Mouse (Mus musculus): Measurements from ENCODE around the gene Tex2. TPM values are rescaled to one million over a fixed set of nuclear protein-coding genes. Genes with fewer than 3 reads are reported as not detected.

The Tex2 gene
- polyA plus RNA-seq, 1 experiment from 2014 or later = 13.1 TPM

DNA sequence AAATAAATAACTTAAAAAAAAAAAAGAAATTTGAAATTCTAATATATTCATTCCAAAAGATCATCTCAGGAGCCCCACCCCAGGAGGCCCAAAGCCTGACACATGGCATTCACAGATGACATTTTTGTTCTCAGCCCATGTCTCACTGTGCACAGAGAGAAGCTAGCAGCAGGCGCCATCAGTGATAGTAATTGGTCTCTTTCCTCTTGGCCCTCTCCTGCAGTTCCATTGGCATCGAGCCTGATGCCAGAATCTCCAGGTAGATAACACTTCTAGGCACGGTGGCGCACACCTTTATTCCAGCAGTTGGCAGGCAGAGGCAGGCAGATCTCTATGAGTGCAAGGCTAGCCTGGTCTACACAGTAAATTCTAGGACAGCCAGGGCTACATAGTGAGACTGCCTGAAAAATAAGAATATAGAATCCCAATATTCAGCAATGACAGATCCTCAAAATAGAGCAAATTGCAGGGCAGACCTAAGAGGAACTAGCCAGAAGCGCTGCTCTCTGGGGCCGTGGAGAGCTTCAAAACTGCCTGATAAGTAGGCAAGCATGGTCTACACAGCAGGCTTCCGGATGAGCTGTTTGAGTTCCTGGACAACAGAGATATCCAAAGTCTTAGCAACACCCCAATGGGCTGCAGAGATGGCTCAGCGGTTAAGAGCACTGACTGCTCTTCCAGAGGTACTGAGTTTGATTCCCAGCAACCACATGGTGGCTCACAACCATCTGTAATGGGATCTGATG is 47.0 kb downstream of the Tex2 start:
- no peak for ATAC-seq (ENCODE audit: insufficient read depth, low FRiP score)
- H3K4me2 ChIP-seq (ENCODE audit: low read depth, low read length) = no peak overlapping the region
- H3K4me3 ChIP-seq (replicated peaks; ENCODE audit: low read length) = no peak overlapping the region
- H3K36me3 ChIP-seq (ENCODE audit: control insufficient read depth, insufficient read depth, low read length) = peaks cover 13% of the 10 kb centered on the region; the same call in 1 of the 2 replicates
- H3K27ac ChIP-seq (ENCODE audit: low read length) = no peak overlapping the region
- H3K27me3 ChIP-seq (ENCODE audit: control insufficient read depth, insufficient read depth, low read length) = no peaks in the 10 kb centered on the region
- H3K4me1 ChIP-seq (ENCODE audit: control insufficient read depth, insufficient read depth, low read length) = no peaks in the 10 kb centered on the region
- no peaks in the 10 kb centered on the region for H3K9me3 ChIP-seq (replicated peaks; ENCODE audit: control insufficient read depth, low read length)
- H3K9ac ChIP-seq (ENCODE audit: low read length) = no peak overlapping the region
- WGBS = 96% methylated on average over 8 of the region's 8 CpGs

DNA sequence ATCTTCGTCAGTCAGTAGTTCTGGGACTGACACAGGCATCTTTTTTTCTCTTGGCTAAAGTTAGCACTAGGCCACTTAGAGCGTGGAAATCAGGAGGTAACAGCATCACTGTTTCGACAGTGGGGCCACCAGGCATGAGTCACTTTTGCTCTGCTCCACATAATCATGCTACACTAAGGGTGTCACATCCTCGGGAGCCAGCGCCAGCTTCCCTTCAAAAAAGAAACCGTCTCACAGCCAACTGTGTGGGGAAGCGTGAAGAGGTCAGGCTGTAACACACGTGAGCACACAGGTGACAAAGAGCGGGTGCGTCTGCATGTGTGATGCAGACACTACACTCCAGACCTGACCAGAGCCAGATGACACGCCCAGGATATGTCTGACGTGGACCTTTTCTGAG is 49.0 kb downstream of the Tex2 start:
- Histone ChIP-seq H3K27ac (ENCODE audit: low read length) (no peak overlapping the region), H3K9me3 (replicated peaks; ENCODE audit: control insufficient read depth, low read length) (no peaks in the 10 kb centered on the region), H3K27me3 (ENCODE audit: control insufficient read depth, insufficient read depth, low read length) (no peaks in the 10 kb centered on the region), H3K4me2 (ENCODE audit: low read depth, low read length) (no peak overlapping the region), H3K36me3 (ENCODE audit: control insufficient read depth, insufficient read depth, low read length) (peaks cover 13% of the 10 kb centered on the region; the same call in 1 of the 2 replicates), H3K4me3 (replicated peaks; ENCODE audit: low read length) (no peak overlapping the region), H3K9ac (ENCODE audit: low read length) (no peak overlapping the region), H3K4me1 (ENCODE audit: control insufficient read depth, insufficient read depth, low read length) (no peaks in the 10 kb centered on the region)
- 76% methylated on average over 12 of the region's 12 CpGs for WGBS
- no peak for ATAC-seq (ENCODE audit: insufficient read depth, low FRiP score)

DNA sequence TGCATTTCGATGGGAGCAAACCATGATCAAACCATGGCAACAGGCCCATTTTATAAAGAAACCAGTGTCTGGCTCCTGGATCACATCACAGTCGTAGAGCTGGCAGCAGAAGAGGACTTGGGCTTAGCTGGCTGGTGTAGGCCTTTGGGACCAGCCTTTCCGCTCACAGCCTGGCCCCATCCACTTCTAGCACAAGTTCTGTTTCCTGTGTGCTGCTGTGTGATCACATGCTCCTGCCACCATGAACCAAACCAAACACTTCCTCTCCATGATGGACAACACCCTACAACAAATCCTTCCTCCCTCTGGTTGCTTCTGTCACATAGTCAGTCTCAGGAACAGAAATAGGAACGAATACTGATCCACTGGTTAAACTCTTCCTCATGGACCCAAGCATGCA is 50.5 kb downstream of the Tex2 start:
- ATAC-seq (ENCODE audit: insufficient read depth, low FRiP score) = no peak
- Histone ChIP-seq H3K27ac (ENCODE audit: low read length) (no peak overlapping the region), H3K36me3 (ENCODE audit: control insufficient read depth, insufficient read depth, low read length) (peaks cover 9% of the 10 kb centered on the region; the same call in 1 of the 2 replicates), H3K9ac (ENCODE audit: low read length) (no peak overlapping the region), H3K9me3 (replicated peaks; ENCODE audit: control insufficient read depth, low read length) (no peaks in the 10 kb centered on the region), H3K4me1 (ENCODE audit: control insufficient read depth, insufficient read depth, low read length) (no peaks in the 10 kb centered on the region), H3K27me3 (ENCODE audit: control insufficient read depth, insufficient read depth, low read length) (no peaks in the 10 kb centered on the region), H3K4me2 (ENCODE audit: low read depth, low read length) (no peak overlapping the region), H3K4me3 (replicated peaks; ENCODE audit: low read length) (no peak overlapping the region)
- 80% methylated on average over 4 of the region's 4 CpGs for WGBS

DNA sequence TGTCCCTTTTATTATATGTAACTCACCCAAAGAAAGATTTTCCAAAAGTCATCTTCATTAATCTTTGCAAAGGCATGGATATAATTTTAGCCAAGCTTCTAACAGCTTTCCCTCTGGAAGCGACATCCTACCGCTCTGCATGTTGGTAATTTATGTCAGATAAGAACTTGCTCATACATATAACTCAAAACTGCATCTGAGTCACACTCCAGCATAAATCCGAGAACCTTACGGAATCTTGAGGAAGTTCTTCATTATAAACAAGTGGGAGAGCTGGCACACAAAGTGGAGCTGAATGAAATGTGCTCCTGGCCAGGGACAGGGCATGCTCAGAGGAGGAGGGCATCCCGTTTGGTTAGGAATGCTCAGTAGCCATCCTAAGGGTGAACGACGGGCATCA is 53.5 kb downstream of the Tex2 start:
- no peak for ATAC-seq (ENCODE audit: insufficient read depth, low FRiP score)

DNA sequence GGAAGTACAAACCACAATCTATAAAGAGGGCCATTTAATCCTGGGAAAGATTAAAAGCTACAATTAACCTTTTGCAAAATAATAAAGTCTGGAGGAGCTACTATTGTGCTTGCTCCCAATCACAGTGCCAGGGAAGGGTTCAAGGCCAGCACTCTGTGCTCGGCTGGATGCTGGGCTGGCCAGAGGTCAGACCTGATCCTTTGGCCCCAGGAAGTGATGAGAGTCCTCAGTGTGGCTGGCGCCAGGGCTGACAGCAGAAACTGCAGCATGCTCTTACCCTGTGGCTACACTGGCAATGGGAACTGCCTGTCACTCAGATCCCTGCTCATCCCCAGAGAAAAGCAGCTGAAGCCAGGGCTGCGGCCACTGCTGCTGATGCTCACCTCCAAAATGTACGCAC is 55.2 kb downstream of the Tex2 start:
- Histone ChIP-seq H3K27ac (ENCODE audit: low read length) (no peak overlapping the region), H3K4me3 (replicated peaks; ENCODE audit: low read length) (no peak overlapping the region), H3K4me1 (ENCODE audit: control insufficient read depth, insufficient read depth, low read length) (0 out of 2 replicates have a peak, but pooled peaks cover 5% of the 10 kb centered on the region), H3K36me3 (ENCODE audit: control insufficient read depth, insufficient read depth, low read length) (no peaks in the 10 kb centered on the region), H3K4me2 (ENCODE audit: low read depth, low read length) (no peak overlapping the region), H3K9ac (ENCODE audit: low read length) (no peak overlapping the region), H3K27me3 (ENCODE audit: control insufficient read depth, insufficient read depth, low read length) (no peaks in the 10 kb centered on the region), H3K9me3 (replicated peaks; ENCODE audit: control insufficient read depth, low read length) (no peaks in the 10 kb centered on the region)
- ATAC-seq (ENCODE audit: insufficient read depth, low FRiP score) = no peak
- WGBS = 73% methylated on average over 4 of the region's 4 CpGs

More for the DNA sequence above, 53.5 kb downstream of the Tex2 start:
- Histone ChIP-seq H3K4me3 (replicated peaks; ENCODE audit: low read length) (no peak overlapping the region), H3K27ac (ENCODE audit: low read length) (no peak overlapping the region), H3K4me1 (ENCODE audit: control insufficient read depth, insufficient read depth, low read length) (0 out of 2 replicates have a peak, but pooled peaks cover 5% of the 10 kb centered on the region), H3K9me3 (replicated peaks; ENCODE audit: control insufficient read depth, low read length) (no peaks in the 10 kb centered on the region), H3K36me3 (ENCODE audit: control insufficient read depth, insufficient read depth, low read length) (no peaks in the 10 kb centered on the region), H3K4me2 (ENCODE audit: low read depth, low read length) (no peak overlapping the region), H3K9ac (ENCODE audit: low read length) (no peak overlapping the region), H3K27me3 (ENCODE audit: control insufficient read depth, insufficient read depth, low read length) (no peaks in the 10 kb centered on the region)
- 71% methylated on average over 7 of the region's 7 CpGs for WGBS

DNA sequence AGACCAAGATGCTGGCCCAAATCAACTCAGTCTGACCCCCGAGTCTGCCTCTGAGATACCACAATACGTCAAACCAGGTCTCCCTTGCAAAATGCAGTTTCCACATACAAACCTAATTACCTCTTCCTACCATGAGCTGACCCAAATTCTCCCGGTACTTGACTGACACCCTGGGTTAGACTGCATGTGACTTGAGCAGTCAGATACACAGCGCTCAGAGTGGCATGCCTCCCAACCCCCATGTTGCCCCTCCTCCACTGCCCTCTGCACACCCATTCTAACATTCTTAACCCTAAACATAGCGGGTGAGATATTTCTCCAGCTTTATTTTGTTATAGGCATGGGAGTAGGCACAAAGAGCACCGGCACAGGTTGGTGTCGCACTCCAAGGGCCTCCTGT is 55.8 kb downstream of the Tex2 start:
- Histone ChIP-seq H3K36me3 (ENCODE audit: control insufficient read depth, insufficient read depth, low read length) (no peaks in the 10 kb centered on the region), H3K4me1 (ENCODE audit: control insufficient read depth, insufficient read depth, low read length) (0 out of 2 replicates have a peak, but pooled peaks cover 5% of the 10 kb centered on the region), H3K27me3 (ENCODE audit: control insufficient read depth, insufficient read depth, low read length) (no peaks in the 10 kb centered on the region), H3K4me2 (ENCODE audit: low read depth, low read length) (no peak overlapping the region), H3K4me3 (replicated peaks; ENCODE audit: low read length) (no peak overlapping the region), H3K9me3 (replicated peaks; ENCODE audit: control insufficient read depth, low read length) (no peaks in the 10 kb centered on the region), H3K9ac (ENCODE audit: low read length) (no peak overlapping the region), H3K27ac (ENCODE audit: low read length) (no peak overlapping the region)
- no peak for ATAC-seq (ENCODE audit: insufficient read depth, low FRiP score)
- 72% methylated on average over 7 of the region's 7 CpGs for WGBS

DNA sequence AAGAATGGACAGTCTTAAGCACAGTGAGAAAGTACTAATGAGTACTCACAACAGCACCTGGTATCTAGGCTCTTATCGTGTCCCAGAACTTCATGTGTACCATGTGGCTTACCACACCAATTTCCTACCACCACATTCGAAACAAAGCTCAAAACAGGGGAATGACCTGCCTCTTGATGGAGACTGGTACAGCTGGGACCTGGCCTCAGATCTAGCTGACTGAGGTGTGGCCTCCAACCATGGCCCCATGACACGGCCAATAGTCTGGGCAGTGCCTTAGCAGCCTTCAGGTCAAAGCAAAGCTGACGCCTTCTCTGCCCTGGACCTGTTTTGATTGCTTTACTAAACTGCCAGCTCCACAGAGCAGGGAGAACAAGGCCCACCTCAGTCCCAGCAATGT is 56.5 kb downstream of the Tex2 start:
- no peak for ATAC-seq (ENCODE audit: insufficient read depth, low FRiP score)
- Histone ChIP-seq H3K4me1 (ENCODE audit: control insufficient read depth, insufficient read depth, low read length) (0 out of 2 replicates have a peak, but pooled peaks cover 5% of the 10 kb centered on the region), H3K9ac (ENCODE audit: low read length) (no peak overlapping the region), H3K27ac (ENCODE audit: low read length) (peak overlapping the region; percentile 46; the same call in 1 of the 2 replicates), H3K27me3 (ENCODE audit: control insufficient read depth, insufficient read depth, low read length) (no peaks in the 10 kb centered on the region), H3K9me3 (replicated peaks; ENCODE audit: control insufficient read depth, low read length) (no peaks in the 10 kb centered on the region), H3K4me3 (replicated peaks; ENCODE audit: low read length) (no peak overlapping the region), H3K4me2 (ENCODE audit: low read depth, low read length) (no peak overlapping the region), H3K36me3 (ENCODE audit: control insufficient read depth, insufficient read depth, low read length) (no peaks in the 10 kb centered on the region)
- 61% methylated on average over 4 of the region's 4 CpGs for WGBS

DNA sequence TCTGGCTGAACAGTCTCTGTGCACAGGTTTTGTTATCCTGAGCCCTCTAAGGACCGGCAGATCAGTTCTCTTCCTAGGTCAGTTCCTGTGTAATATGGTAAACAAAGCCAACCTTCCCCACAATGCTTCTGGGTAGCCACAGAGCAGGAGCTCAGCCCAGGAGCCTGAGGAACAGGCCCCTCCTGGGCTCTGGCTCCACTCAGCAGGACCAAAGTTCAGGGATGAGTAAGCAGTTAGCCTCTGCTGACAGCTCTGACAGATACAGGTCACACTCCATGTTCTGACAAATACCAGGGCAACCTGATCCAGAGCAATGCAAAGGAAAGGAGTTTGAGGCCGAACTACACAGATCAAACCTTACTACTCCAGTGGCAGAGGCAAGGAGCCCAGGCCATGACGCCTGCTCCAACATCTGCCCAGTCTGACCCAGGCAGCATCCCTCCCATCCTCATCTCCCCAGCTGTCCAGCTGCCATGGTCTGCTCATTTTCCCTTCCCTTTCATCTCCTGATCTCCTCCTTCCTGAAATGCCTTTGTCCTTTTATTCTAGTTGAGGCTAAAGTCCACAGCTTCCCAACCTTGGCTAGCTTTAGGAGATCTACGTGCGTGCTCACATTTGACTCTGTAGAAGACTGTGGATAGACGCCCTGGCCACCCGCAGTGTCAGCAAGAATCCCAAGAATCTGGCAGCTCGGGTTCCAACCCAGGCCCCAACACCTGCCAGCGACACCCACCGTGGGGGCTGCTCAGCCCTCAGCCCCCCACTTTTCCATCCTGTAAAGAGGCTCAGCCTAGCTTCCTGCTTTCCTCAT is 57.2 kb downstream of the Tex2 start:
- Histone ChIP-seq H3K4me3 (replicated peaks; ENCODE audit: low read length) (no peak overlapping the region), H3K9ac (ENCODE audit: low read length) (0 out of 2 replicates have a peak overlapping the region, but pooled peaks have one; percentile 8), H3K27me3 (ENCODE audit: control insufficient read depth, insufficient read depth, low read length) (no peaks in the 10 kb centered on the region), H3K4me2 (ENCODE audit: low read depth, low read length) (no peak overlapping the region), H3K9me3 (replicated peaks; ENCODE audit: control insufficient read depth, low read length) (no peaks in the 10 kb centered on the region), H3K27ac (ENCODE audit: low read length) (peak overlapping the region; percentile 46; the same call in 1 of the 2 replicates), H3K4me1 (ENCODE audit: control insufficient read depth, insufficient read depth, low read length) (0 out of 2 replicates have a peak, but pooled peaks cover 5% of the 10 kb centered on the region), H3K36me3 (ENCODE audit: control insufficient read depth, insufficient read depth, low read length) (no peaks in the 10 kb centered on the region)
- ATAC-seq (ENCODE audit: insufficient read depth, low FRiP score) = peak; percentile 66; the same call in 1 of the 2 replicates
- WGBS = 35% methylated on average over 10 of the region's 10 CpGs

DNA sequence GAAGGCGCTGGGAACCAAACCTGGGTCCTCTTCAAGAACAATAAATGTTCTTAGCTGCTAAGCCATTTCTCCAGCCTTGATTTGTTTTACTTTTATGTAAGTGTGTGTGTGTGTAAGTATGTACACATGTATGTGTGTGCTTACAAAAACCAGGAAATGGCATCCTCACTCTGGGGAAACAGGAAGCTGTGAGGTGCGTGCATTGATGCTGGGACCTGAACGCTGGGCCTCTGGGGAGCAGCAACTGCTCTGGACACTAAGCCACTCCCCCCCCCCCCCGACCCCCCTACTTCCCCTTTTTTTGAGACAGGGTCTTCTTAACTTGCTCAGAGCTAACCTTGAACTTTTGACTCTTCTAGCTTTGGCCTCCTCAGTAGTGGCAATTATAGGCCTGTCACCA is 62.8 kb downstream of the Tex2 start:
- Histone ChIP-seq H3K4me1 (ENCODE audit: control insufficient read depth, insufficient read depth, low read length) (no peaks in the 10 kb centered on the region), H3K9ac (ENCODE audit: low read length) (no peak overlapping the region), H3K27ac (ENCODE audit: low read length) (no peak overlapping the region), H3K9me3 (replicated peaks; ENCODE audit: control insufficient read depth, low read length) (no peaks in the 10 kb centered on the region), H3K4me3 (replicated peaks; ENCODE audit: low read length) (no peak overlapping the region), H3K4me2 (ENCODE audit: low read depth, low read length) (no peak overlapping the region), H3K27me3 (ENCODE audit: control insufficient read depth, insufficient read depth, low read length) (no peaks in the 10 kb centered on the region), H3K36me3 (ENCODE audit: control insufficient read depth, insufficient read depth, low read length) (peaks cover 7% of the 10 kb centered on the region; the same call in 1 of the 2 replicates)
- no peak for ATAC-seq (ENCODE audit: insufficient read depth, low FRiP score)
- 85% methylated on average over 4 of the region's 4 CpGs for WGBS
